Mouse (Mus musculus) adrenal gland, adult 18-20 months (tissue): ENCODE measurements at regions not wholly inside any gene's neighbourhood (a gene's known extent, or its start where the extent isn't known, plus 50 kb on each side); places are given as distances from the start of the nearest gene placed in this dataset.

ENCODE experiments used
- DNase-seq, 2 experiments: peaks; one replicate each; pipeline ENCODE4 v3.0.0; 2021 to 2022; ENCODE audit warnings: low spot score in 2 of 2

DNA sequence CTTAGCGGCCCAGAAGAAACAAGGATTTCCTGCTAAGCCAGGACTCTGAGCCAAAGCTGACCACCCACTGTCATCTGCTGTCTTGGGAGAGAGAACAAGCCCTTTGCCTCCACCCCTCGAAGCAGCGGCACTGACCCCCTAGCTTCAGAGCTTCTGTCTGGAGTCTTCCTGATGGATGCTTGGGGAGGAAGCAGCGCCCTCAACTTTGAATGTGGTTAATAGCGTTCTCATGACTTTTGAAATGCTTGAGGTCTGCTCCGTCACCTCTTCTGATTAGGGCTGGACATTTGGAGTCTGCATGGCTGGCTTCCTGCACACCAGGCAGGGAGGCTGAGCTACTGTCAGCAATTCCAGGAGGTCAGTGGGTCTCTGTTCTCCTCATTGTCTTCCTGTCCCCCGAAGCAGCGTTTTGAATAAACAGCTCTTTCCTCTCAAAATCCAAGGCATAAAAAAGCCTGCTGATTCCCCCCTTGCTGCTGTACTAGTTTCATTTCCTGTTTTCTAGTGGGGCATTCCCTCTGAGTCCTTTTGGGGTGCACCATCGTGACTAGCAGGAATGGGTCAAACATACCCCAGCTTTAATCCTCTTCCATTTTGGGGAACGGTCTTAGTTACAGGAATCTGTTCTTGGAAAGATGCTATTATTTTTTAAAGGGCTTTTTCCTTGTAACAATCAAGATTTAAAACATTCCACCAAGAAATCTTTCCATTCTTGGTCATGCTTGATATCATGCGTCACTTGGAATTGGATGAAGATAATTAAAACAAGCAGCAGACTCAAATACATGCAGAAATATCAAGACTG is 256.0 kb downstream of the Ankrd16 start:
- no peak for DNase-seq

DNA sequence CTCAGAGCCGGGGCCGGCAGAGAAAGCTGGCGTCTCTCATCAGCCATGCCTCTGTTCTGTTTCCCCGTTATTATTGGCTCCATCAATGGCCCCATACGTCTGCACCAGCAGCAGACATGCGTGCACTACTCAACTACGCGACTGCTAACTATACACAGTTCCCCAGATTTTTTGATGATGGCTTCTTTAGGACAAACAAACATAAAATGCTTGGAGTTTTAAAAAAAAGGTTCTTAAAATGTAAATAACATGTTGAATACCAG is 256.6 kb downstream of the Ankrd16 start:
- DNase-seq: no peak

DNA sequence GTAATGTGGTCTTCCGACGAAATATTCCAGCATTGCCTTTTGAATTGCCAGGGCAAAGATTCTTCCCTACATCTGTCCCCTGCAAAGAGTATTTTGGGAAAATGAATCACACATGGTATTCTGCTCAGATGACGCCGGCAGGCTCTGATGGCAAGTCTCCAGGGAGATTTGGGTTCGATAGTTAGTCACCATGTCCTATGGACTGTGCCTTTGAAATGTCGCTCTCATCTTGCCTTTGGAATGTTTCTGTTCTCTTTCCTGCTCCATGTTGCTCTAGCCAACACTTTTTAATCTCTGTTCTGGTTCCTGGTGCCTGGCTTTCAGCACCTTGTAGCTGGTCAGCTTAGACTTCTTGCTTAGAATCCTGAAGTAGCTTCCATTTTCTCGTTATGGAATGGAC is 252.3 kb downstream of the Itga8 start:
- DNase-seq: no peak

DNA sequence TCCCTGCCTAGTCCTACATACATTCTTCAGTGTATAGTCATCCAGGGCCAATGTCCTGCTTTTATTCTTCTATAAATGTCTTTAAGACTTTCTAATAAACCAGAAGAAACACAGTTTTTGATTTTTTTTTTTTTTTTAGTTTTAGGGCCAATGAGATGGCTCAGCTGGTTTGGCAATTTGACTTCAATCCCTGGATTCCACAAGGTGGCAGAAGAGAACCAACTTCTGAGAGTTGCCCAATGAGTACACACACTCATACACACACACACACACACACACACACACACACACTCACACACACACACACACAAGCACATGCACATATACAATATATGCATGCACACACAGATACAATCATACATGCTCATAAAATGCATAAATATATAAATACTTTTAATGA is 251.8 kb downstream of the Itga8 start:
- no peak for DNase-seq

DNA sequence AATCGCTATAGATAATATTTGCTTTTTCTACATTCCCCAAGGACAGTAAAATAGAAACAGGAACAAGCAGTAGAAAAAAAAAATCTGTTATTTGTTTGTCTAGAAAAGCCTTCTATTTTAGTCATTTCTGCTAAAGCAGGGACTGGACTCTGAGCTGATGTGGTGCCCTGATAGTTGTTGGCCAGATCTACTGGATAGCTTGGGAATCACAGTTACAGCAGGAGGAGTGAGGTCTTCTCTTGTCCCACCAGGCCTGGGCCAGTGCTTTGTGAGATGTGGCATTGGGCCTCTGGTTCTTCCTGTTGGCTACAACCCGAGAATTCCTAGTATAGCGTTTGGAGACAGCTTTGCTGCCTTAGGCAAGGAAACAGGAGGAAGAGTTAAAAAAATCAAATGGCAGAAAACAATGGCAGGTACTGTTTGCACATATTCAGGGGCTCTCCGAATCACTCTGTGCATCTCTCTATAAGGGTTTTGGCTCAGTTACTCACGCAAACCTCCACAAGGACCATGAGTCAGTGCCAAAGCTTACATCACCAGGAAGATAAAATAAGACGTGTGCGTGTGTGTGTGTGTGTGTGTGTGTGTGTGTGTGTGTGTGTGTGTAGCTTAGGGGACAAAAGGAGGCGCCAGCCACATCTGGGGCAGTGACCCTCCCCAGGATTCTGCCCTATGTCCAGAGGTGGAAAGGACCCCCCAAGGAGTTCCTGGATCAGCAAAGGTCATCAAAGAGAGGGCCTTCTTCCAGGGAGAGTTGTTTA is 248.1 kb downstream of the Itga8 start:
- no peak for DNase-seq

DNA sequence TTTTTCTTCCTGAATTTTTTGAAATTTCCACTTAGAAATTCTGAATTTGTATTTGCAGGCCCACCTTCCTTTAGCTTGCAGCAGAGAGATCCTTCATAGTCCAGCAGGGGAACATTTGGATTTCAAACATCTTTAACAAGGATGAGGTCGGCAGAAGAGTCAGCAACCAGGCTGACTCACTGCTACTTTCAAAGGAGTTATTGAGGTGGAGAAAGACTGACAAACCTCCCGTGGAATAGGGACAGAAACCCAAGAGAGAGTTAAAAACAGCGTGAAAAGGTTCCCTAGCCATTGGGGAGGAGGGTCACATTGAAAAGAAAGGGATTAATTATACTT is 247.6 kb downstream of the Itga8 start:
- DNase-seq: no peak
